Mouse (Mus musculus): Measurements from ENCODE around the gene Fxyd7. TPM values are rescaled to one million over a fixed set of nuclear protein-coding genes. Genes with fewer than 3 reads are reported as not detected.
A peak's percentile ranks its signal among the peaks of the same experiment; 100 is the strongest.

Gene Fxyd7
- total and polyA plus RNA-seq, 2 experiments from 2014 or later = 282 to 477 TPM

DNA sequence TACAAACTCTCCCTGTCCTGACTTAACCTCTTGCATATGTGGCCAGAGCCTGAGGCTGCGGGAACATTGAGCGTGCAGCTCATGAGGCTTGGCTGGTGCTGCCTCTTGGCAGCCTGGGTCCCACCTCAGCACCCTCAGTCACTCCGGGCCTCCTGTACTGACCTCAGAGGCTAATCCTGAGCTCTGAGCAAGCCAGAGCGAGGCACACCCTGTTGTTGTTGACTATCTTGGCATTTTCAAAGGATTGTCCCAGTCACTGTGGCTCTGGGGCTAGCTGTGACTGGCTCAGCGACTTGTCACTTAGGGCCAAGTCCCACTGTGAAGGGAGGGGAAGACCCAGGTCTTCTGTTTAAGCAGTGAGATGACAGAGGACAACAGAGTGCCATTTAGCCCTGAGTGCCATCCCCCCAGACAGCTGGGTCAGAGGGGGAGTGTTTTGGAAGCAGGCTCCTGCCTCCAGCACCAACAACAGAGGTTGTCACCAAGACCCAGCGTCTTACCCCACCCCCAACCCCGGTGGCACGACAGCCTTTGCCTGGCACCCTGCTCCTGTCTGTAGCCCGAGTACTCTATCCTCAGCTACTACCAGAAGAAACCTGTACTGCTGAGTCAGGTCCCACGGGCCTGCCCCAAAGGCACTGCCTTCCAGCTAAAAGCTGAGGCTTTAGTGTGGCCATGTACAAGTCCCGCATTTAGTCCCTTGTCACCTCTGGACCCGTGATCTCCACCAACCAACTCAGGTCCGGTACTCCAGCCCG, 31.7 kb upstream of the Fxyd7 start:
- H3K9me3 ChIP-seq (ENCODE audit: low read length) = no peaks in the 10 kb centered on the region
- H3K27ac ChIP-seq = peak overlapping the region; percentile 11; the same call in 1 of the 2 replicates
- peak; percentile 77 for ATAC-seq
- WGBS = 50% methylated on average over 14 of the region's 14 CpGs
- H3K4me1 ChIP-seq (ENCODE audit: insufficient read depth, low read length) = no peaks in the 10 kb centered on the region
- TF ChIP-seq CTCF (IDR thresholded peaks at IDR 0.05; ENCODE audit: low read depth) = no peak
- no peak overlapping the region for H3K4me2 ChIP-seq (ENCODE audit: low read depth, low read length)
- DNase-seq (ENCODE audit: low spot score) = peak; percentile 55
- no peaks in the 10 kb centered on the region for H3K27me3 ChIP-seq (ENCODE audit: insufficient read depth, low read length)
- no peak overlapping the region for H3K9ac ChIP-seq (replicated peaks; ENCODE audit: low read length)
- no peaks in the 10 kb centered on the region for H3K36me3 ChIP-seq (ENCODE audit: insufficient read depth, low read length)
- no peak overlapping the region for H3K4me3 ChIP-seq (ENCODE audit: low read length)

DNA sequence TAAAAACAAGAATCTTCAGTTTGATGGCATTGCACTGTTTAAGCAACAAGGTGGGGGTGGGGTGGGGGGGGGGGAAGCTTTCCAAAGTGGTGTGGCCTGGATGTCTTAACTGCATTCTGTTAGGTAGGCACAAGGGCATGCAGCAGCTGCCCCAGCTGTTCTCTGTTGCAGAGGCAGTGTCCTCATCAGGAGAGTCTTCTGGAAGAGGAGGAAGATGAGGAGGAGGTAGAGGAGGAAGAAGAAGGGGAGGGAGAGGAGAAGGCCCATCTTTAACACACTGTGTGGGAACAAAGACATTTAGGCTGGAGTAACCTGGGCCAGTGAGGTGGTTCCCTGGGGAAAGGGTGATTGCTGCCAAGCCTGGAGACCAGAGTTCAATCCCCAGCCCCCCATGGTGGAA, 30.8 kb upstream of the Fxyd7 start:
- Histone ChIP-seq H3K9me3 (ENCODE audit: low read length) (no peaks in the 10 kb centered on the region), H3K36me3 (ENCODE audit: insufficient read depth, low read length) (no peaks in the 10 kb centered on the region), H3K4me3 (ENCODE audit: low read length) (no peak overlapping the region), H3K4me2 (ENCODE audit: low read depth, low read length) (no peak overlapping the region), H3K27me3 (ENCODE audit: insufficient read depth, low read length) (no peaks in the 10 kb centered on the region), H3K4me1 (ENCODE audit: insufficient read depth, low read length) (no peaks in the 10 kb centered on the region), H3K9ac (replicated peaks; ENCODE audit: low read length) (no peak overlapping the region), H3K27ac (no peak overlapping the region)
- no peak for TF ChIP-seq CTCF (IDR thresholded peaks at IDR 0.05; ENCODE audit: low read depth)
- DNase-seq (ENCODE audit: low spot score) (no peak), ATAC-seq (no peak)

DNA sequence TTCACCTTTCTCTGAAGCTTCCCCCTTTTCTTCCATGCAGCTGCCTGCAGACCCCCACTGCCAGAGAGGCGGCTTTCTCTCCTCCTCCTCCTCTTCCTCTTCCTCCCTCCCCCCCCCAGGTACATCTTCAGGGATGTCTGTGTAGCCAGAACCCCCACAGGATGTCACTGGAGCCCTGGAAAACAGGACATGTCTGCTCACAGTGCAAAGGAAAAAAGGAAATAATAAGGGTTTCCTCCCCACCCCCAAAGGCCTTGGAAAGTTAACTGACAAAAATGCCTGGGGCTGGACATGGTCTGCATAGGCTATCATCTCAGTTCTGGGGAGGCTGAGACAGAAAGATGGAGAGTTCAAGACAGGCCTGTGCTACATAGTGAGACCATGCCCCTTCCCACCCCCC, 29.8 kb upstream of the Fxyd7 start:
- DNase-seq (ENCODE audit: low spot score) = no peak
- no peak overlapping the region for H3K4me3 ChIP-seq (ENCODE audit: low read length)
- H3K36me3 ChIP-seq (ENCODE audit: insufficient read depth, low read length) = no peaks in the 10 kb centered on the region
- WGBS = 35% methylated on average over 1 of the region's 1 CpGs
- no peaks in the 10 kb centered on the region for H3K4me1 ChIP-seq (ENCODE audit: insufficient read depth, low read length)
- H3K27ac ChIP-seq = no peak overlapping the region
- ATAC-seq = no peak
- no peak for TF ChIP-seq CTCF (IDR thresholded peaks at IDR 0.05; ENCODE audit: low read depth)
- no peaks in the 10 kb centered on the region for H3K27me3 ChIP-seq (ENCODE audit: insufficient read depth, low read length)
- no peak overlapping the region for H3K9ac ChIP-seq (replicated peaks; ENCODE audit: low read length)
- H3K9me3 ChIP-seq (ENCODE audit: low read length) = no peaks in the 10 kb centered on the region
- no peak overlapping the region for H3K4me2 ChIP-seq (ENCODE audit: low read depth, low read length)

DNA sequence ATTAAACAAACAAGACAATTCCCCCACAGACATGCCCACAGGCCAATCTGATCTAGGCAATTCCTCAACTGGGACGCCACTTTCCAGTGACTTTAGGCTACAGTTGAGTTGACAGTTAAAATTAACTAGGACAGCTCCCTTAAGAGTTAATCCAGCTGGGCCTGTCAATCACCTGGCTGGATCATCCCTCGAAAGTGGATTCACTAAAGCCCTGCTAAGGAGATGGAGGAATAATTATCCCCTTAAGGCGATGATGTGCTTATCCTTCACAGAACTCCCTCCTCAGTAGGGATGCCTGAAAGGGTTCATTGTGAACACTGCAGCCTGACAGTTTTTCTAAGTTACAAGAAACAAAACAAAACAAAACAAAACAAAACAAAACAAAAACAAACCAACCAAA, 29.3 kb upstream of the Fxyd7 start:
- H3K27ac ChIP-seq = no peak overlapping the region
- no peak for TF ChIP-seq CTCF (IDR thresholded peaks at IDR 0.05; ENCODE audit: low read depth)

DNA sequence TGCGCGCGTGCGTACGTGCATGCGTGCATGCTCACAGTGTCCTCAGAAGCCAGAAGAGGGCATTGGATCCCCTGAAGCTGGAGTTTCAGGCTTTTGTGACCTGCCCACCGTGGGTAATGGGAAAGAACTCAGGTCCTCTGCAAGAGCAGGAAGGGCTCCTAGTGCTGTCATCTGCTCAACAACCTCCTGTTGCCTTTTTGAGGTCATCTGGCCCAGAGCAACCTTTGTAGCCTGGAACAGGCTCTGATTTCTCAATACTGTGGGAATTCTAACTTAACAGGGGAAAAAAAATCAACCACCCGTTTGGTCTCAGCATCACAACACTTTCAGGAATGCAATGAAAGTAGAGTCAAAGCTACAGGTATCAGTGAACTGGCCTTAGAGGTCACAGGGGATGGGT, 28.4 kb upstream of the Fxyd7 start:
- Histone ChIP-seq H3K9me3 (ENCODE audit: low read length) (no peaks in the 10 kb centered on the region), H3K4me3 (ENCODE audit: low read length) (no peak overlapping the region), H3K36me3 (ENCODE audit: insufficient read depth, low read length) (no peaks in the 10 kb centered on the region), H3K4me1 (ENCODE audit: insufficient read depth, low read length) (no peaks in the 10 kb centered on the region), H3K9ac (replicated peaks; ENCODE audit: low read length) (no peak overlapping the region), H3K27me3 (ENCODE audit: insufficient read depth, low read length) (no peaks in the 10 kb centered on the region), H3K27ac (no peak overlapping the region), H3K4me2 (ENCODE audit: low read depth, low read length) (no peak overlapping the region)
- TF ChIP-seq CTCF (IDR thresholded peaks at IDR 0.05; ENCODE audit: low read depth) = no peak
- ATAC-seq = no peak
- WGBS = 84% methylated on average over 8 of the region's 8 CpGs
- no peak for DNase-seq (ENCODE audit: low spot score)

More for the DNA sequence above, 29.3 kb upstream of the Fxyd7 start:
- H3K9ac ChIP-seq (replicated peaks; ENCODE audit: low read length) = no peak overlapping the region
- H3K4me2 ChIP-seq (ENCODE audit: low read depth, low read length) = no peak overlapping the region
- no peaks in the 10 kb centered on the region for H3K9me3 ChIP-seq (ENCODE audit: low read length)
- ATAC-seq (no peak), DNase-seq (ENCODE audit: low spot score) (no peak)
- no peaks in the 10 kb centered on the region for H3K36me3 ChIP-seq (ENCODE audit: insufficient read depth, low read length)
- no peaks in the 10 kb centered on the region for H3K4me1 ChIP-seq (ENCODE audit: insufficient read depth, low read length)
- WGBS = 54% methylated on average over 3 of the region's 3 CpGs
- no peak overlapping the region for H3K4me3 ChIP-seq (ENCODE audit: low read length)
- H3K27me3 ChIP-seq (ENCODE audit: insufficient read depth, low read length) = no peaks in the 10 kb centered on the region

GRCm38 (mm10) chr7:31077885-31078445, 26.7 kb upstream of the Fxyd7 start:
- Histone ChIP-seq H3K9me3 (ENCODE audit: low read length) (no peaks in the 10 kb centered on the region), H3K36me3 (ENCODE audit: insufficient read depth, low read length) (no peaks in the 10 kb centered on the region), H3K4me2 (ENCODE audit: low read depth, low read length) (no peak overlapping the region), H3K4me1 (ENCODE audit: insufficient read depth, low read length) (no peaks in the 10 kb centered on the region), H3K27ac (no peak overlapping the region), H3K27me3 (ENCODE audit: insufficient read depth, low read length) (no peaks in the 10 kb centered on the region), H3K9ac (replicated peaks; ENCODE audit: low read length) (no peak overlapping the region), H3K4me3 (ENCODE audit: low read length) (no peak overlapping the region)
- TF ChIP-seq CTCF (IDR thresholded peaks at IDR 0.05; ENCODE audit: low read depth) = peak; percentile 89
- 44% methylated on average over 5 of the region's 5 CpGs for WGBS
- ATAC-seq = peak; percentile 58
- peak; percentile 86 for DNase-seq (ENCODE audit: low spot score)

- Histone ChIP-seq H3K36me3 (ENCODE audit: insufficient read depth, low read length) (no peaks in the 10 kb centered on the region), H3K4me2 (ENCODE audit: low read depth, low read length) (no peak overlapping the region), H3K9ac (replicated peaks; ENCODE audit: low read length) (no peak overlapping the region), H3K9me3 (ENCODE audit: low read length) (no peaks in the 10 kb centered on the region), H3K27me3 (ENCODE audit: insufficient read depth, low read length) (no peaks in the 10 kb centered on the region), H3K4me3 (ENCODE audit: low read length) (no peak overlapping the region), H3K4me1 (ENCODE audit: insufficient read depth, low read length) (no peaks in the 10 kb centered on the region), H3K27ac (no peak overlapping the region)
- 37% methylated on average over 6 of the region's 6 CpGs for WGBS
- DNase-seq (ENCODE audit: low spot score) (peak; percentile 36), ATAC-seq (peak; percentile 79)
- TF ChIP-seq CTCF (IDR thresholded peaks at IDR 0.05; ENCODE audit: low read depth) = no peak
These were observed 26.2 kb upstream of the Fxyd7 start for GRCm38 (mm10) chr7:31077470-31077869.

Measured in hindbrain, postnatal 0 days (tissue).